Mouse (Mus musculus) left cerebral cortex, adult 2 months (tissue): Measurements from ENCODE around the gene Spdye4c. TPM values are rescaled to one million over a fixed set of nuclear protein-coding genes. Genes with fewer than 3 reads are reported as not detected.

Experiments used
- DNase-seq, 2 experiments: peaks; one replicate each; pipeline ENCODE4 v3.0.0; 2021 to 2022; ENCODE audit warnings: low spot score in 2 of 2, mixed read lengths in 1 of 2; ENCODE audit errors: extremely low spot score in 1 of 2
- H3K27ac ChIP-seq: fragments of 200-600 bp; 2 replicates; pipeline ENCODE4 v1.8.1; 2022
- H3K4me3 ChIP-seq: fragments of 200-600 bp; 2 replicates; pipeline ENCODE4 v1.8.1; 2022
- CTCF ChIP-seq: fragments of 200-600 bp; IDR thresholded peaks from 2 replicates; pipeline ENCODE4 v1.8.1; 2022; ENCODE audit warnings: antibody characterized with exemption, mild to moderate bottlenecking, moderate library complexity
- intact Hi-C: fragments of 180-260 bp; cut with DNase I; formaldehyde crosslinking; loops from one replicate; pipeline ENCODE4 v1.15.1; 2025
- total RNA-seq, 2 experiments: library from RNA; stranded (reverse); gene quantifications; 2 replicates each; pipeline ENCODE4 v1.2.3; 2021

Gene Spdye4c
- total RNA-seq, 2 experiments from 2014 or later: not detected

GRCm38 (mm10) chr2:128565904-128566303 is 25.1 kb upstream of the Spdye4c start:
- no peak for DNase-seq
- no peak for TF ChIP-seq CTCF
- intact Hi-C loops: no loop called here
- no peak overlapping the region for H3K4me3 ChIP-seq
- H3K27ac ChIP-seq: no peak overlapping the region

- Histone ChIP-seq H3K27ac (no peak overlapping the region), H3K4me3 (no peak overlapping the region)
- intact Hi-C loops: no loop called here
- DNase-seq: no peak
- TF ChIP-seq CTCF: peak; percentile 48
Observed at GRCm38 (mm10) chr2:128566304-128567147, 24.5 kb upstream of the Spdye4c start.

- no peak overlapping the region for H3K4me3 ChIP-seq
- no peak for DNase-seq
- H3K27ac ChIP-seq: no peak overlapping the region
- no peak for TF ChIP-seq CTCF
- intact Hi-C loops: no loop called here
Observed at GRCm38 (mm10) chr2:128568018-128568417, 23.0 kb upstream of the Spdye4c start.

GRCm38 (mm10) chr2:128568490-128568889 is 22.5 kb upstream of the Spdye4c start:
- TF ChIP-seq CTCF: no peak
- H3K4me3 ChIP-seq: no peak overlapping the region
- no peak for DNase-seq
- no peak overlapping the region for H3K27ac ChIP-seq
- intact Hi-C loops: no loop called here

GRCm38 (mm10) chr2:128571001-128571400 is 20.0 kb upstream of the Spdye4c start:
- TF ChIP-seq CTCF: no peak
- Histone ChIP-seq H3K27ac (no peak overlapping the region), H3K4me3 (no peak overlapping the region)
- DNase-seq: no peak
- intact Hi-C loops: no loop called here

- intact Hi-C loops: loop anchor here (1.0 to 2.0 kb wide), 4 partner anchors 160 to 684 kb away; no protein-coding TSS in a partner anchor
- Histone ChIP-seq H3K27ac (no peak overlapping the region), H3K4me3 (no peak overlapping the region)
- peak; percentile 75 to 89 for DNase-seq
- TF ChIP-seq CTCF: peak; percentile 94
Observed at GRCm38 (mm10) chr2:128572726-128573624, 18.0 kb upstream of the Spdye4c start.

GRCm38 (mm10) chr2:128582881-128583280 is 8.1 kb upstream of the Spdye4c start:
- DNase-seq: no peak
- Histone ChIP-seq H3K4me3 (no peak overlapping the region), H3K27ac (no peak overlapping the region)
- intact Hi-C loops: no loop called here
- TF ChIP-seq CTCF: no peak

- no peak for TF ChIP-seq CTCF
- no peak overlapping the region for H3K4me3 ChIP-seq
Observed at GRCm38 (mm10) chr2:128592301-128592700, 1.3 kb downstream of the Spdye4c start.

GRCm38 (mm10) chr2:128601534-128601933 is 10.5 kb downstream of the Spdye4c start:
- intact Hi-C loops: no loop called here
- no peak overlapping the region for H3K27ac ChIP-seq
- no peak for TF ChIP-seq CTCF
- no peak overlapping the region for H3K4me3 ChIP-seq
- no peak for DNase-seq

More at GRCm38 (mm10) chr2:128592301-128592700, 1.3 kb downstream of the Spdye4c start:
- intact Hi-C loops: no loop called here
- no peak overlapping the region for H3K27ac ChIP-seq
- no peak for DNase-seq

GRCm38 (mm10) chr2:128609286-128609685 is 18.3 kb downstream of the Spdye4c start:
- intact Hi-C loops: no loop called here
- Histone ChIP-seq H3K4me3 (no peak overlapping the region), H3K27ac (no peak overlapping the region)
- no peak for DNase-seq
- no peak for TF ChIP-seq CTCF

GRCm38 (mm10) chr2:128611178-128611577 is 20.2 kb downstream of the Spdye4c start:
- TF ChIP-seq CTCF: no peak
- H3K27ac ChIP-seq: no peak overlapping the region
- intact Hi-C loops: no loop called here
- H3K4me3 ChIP-seq: no peak overlapping the region
- no peak for DNase-seq

- DNase-seq: no peak
- no peak for TF ChIP-seq CTCF
- Histone ChIP-seq H3K4me3 (no peak overlapping the region), H3K27ac (no peak overlapping the region)
- intact Hi-C loops: no loop called here
Observed at GRCm38 (mm10) chr2:128612275-128612674, 21.3 kb downstream of the Spdye4c start.
